Mouse (Mus musculus) embryonic facial prominence, embryonic 11.5 days (tissue): ENCODE data around the gene 9930021J03Rik. TPM values are rescaled to one million over a fixed set of nuclear protein-coding genes. Genes with fewer than 3 reads are reported as not detected.
A peak's percentile ranks its signal among the peaks of the same experiment; 100 is the strongest.

Source experiments
- ATAC-seq: fragments of 200-750 bp; cut with Nextera tagmentation; replicated peaks from 2 replicates; pipeline ENCODE4 v1.8.0; 2017; ENCODE audit warnings: low read depth; ENCODE audit not compliant: insufficient number of reproducible peaks, low FRiP score, low TSS enrichment
- DNase-seq: peaks from one replicate; pipeline ENCODE4 v3.0.0-alpha.2; 2015; ENCODE audit warnings: low spot score
- H3K27ac ChIP-seq: fragments of 300-500 bp; sonication (generic); replicated peaks from 2 replicates; pipeline ENCODE4 v1.5.1; 2014; ENCODE audit warnings: mild to moderate bottlenecking, low read depth, low read length, control low read depth
- H3K27me3 ChIP-seq: fragments of 300-500 bp; sonication (generic); 2 replicates; pipeline ENCODE4 v1.6.1; 2014; ENCODE audit warnings: mild to moderate bottlenecking, low read length, moderate library complexity, mixed read lengths; ENCODE audit not compliant: control insufficient read depth, insufficient read depth
- H3K36me3 ChIP-seq: fragments of 300-500 bp; sonication (generic); replicated peaks from 2 replicates; pipeline ENCODE4 v1.6.1; 2014; ENCODE audit warnings: low read depth, mild to moderate bottlenecking, low read length, moderate library complexity, mixed read lengths; ENCODE audit not compliant: control insufficient read depth, insufficient read depth
- H3K4me1 ChIP-seq: fragments of 300-500 bp; sonication (generic); 2 replicates; pipeline ENCODE4 v1.6.1; 2014; ENCODE audit warnings: low read length, mixed read lengths; ENCODE audit not compliant: control insufficient read depth, insufficient read depth
- H3K4me2 ChIP-seq: fragments of 300-500 bp; sonication (generic); 2 replicates; pipeline ENCODE4 v1.6.1; 2014; ENCODE audit warnings: low read depth, mild to moderate bottlenecking, control low read depth, low read length, moderate library complexity
- H3K4me3 ChIP-seq: fragments of 300-500 bp; sonication (generic); 2 replicates; pipeline ENCODE4 v1.5.1; 2014; ENCODE audit warnings: low read depth, low read length, control low read depth
- H3K9ac ChIP-seq: fragments of 300-500 bp; sonication (generic); replicated peaks from 2 replicates; pipeline ENCODE4 v1.6.1; 2014; ENCODE audit warnings: mild to moderate bottlenecking, control low read depth, low read length
- H3K9me3 ChIP-seq: fragments of 300-500 bp; sonication (generic); replicated peaks from 2 replicates; pipeline ENCODE4 v1.6.1; 2016; ENCODE audit warnings: mild to moderate bottlenecking, low read length, inconsistent platforms, mixed read lengths; ENCODE audit not compliant: control insufficient read depth
- whole genome bisulfite sequencing: fragments of 180-500 bp; shearing (Covaris S2); extraction: QIAGEN DNeasy Blood & Tissue Kit; methylation state at CpG from one replicate; pipeline ENCODE4 v1.1.7; 2014; 5-methylcytosine and 5-hydroxymethylcytosine counted together
- polyA plus RNA-seq: library from polyadenylated mRNA; unstranded; fragments of >200 nt; fragmentation: Nextera tagmentation; extraction: Ambion mirVana; gene quantifications from 2 replicates; pipeline ENCODE4 v1.2.1, GENCODE M21; 2014

Gene 9930021J03Rik
- polyA plus RNA-seq, 1 experiment from 2014 or later = 9.4 TPM

GRCm38 (mm10) chr19:29704436-29704835 lies 101.4 kb downstream of the 9930021J03Rik start:
- Histone ChIP-seq H3K4me2 (no peak overlapping the region), H3K27me3 (no peaks in the 10 kb centered on the region), H3K9ac (no peak overlapping the region), H3K36me3 (no peaks in the 10 kb centered on the region), H3K9me3 (no peaks in the 10 kb centered on the region), H3K4me1 (no peaks in the 10 kb centered on the region), H3K4me3 (no peak overlapping the region), H3K27ac (no peak overlapping the region)
- no peak for DNase-seq
- no peak for ATAC-seq
- WGBS = 94% methylated on average over 13 of the region's 13 CpGs

GRCm38 (mm10) chr19:29701707-29702106 lies 104.1 kb downstream of the 9930021J03Rik start:
- H3K27ac ChIP-seq = no peak overlapping the region
- H3K9ac ChIP-seq = no peak overlapping the region
- H3K4me2 ChIP-seq = no peak overlapping the region
- ATAC-seq (no peak), DNase-seq (no peak)
- no peaks in the 10 kb centered on the region for H3K4me1 ChIP-seq
- no peaks in the 10 kb centered on the region for H3K36me3 ChIP-seq
- H3K9me3 ChIP-seq = no peaks in the 10 kb centered on the region
- H3K27me3 ChIP-seq = no peaks in the 10 kb centered on the region
- no peak overlapping the region for H3K4me3 ChIP-seq
- 73% methylated on average over 4 of the region's 4 CpGs for WGBS

GRCm38 (mm10) chr19:29697245-29697874 lies 108.4 kb downstream of the 9930021J03Rik start, which contains the start of gene Mlana:
TSS of gene Mlana (plus strand) at chr19:29697824.
- ATAC-seq (no peak), DNase-seq (no peak)
- Histone ChIP-seq H3K4me3 (no peak within 1 kb of the TSS), H3K36me3 (no peaks in the 10 kb centered on the region), H3K4me2 (no peak within 1 kb of the TSS), H3K9me3 (no peaks in the 10 kb centered on the region), H3K27ac (no peak within 1 kb of the TSS), H3K27me3 (no peaks in the 10 kb centered on the region), H3K4me1 (no peaks in the 10 kb centered on the region), H3K9ac (no peak within 1 kb of the TSS)
- WGBS = 54% methylated on average over 3 of the region's 3 CpGs

GRCm38 (mm10) chr19:29696840-29697239 lies 108.9 kb downstream of the 9930021J03Rik start:
- Histone ChIP-seq H3K27me3 (no peaks in the 10 kb centered on the region), H3K4me3 (no peak overlapping the region), H3K27ac (no peak overlapping the region), H3K36me3 (no peaks in the 10 kb centered on the region), H3K4me2 (no peak overlapping the region), H3K9ac (no peak overlapping the region), H3K9me3 (no peaks in the 10 kb centered on the region), H3K4me1 (no peaks in the 10 kb centered on the region)
- DNase-seq (no peak), ATAC-seq (no peak)

GRCm38 (mm10) chr19:29696309-29696708 lies 109.5 kb downstream of the 9930021J03Rik start:
- no peak overlapping the region for H3K4me3 ChIP-seq
- WGBS = 95% methylated on average over 4 of the region's 4 CpGs
- H3K4me2 ChIP-seq = no peak overlapping the region
- H3K9ac ChIP-seq = no peak overlapping the region
- no peak overlapping the region for H3K27ac ChIP-seq
- no peaks in the 10 kb centered on the region for H3K4me1 ChIP-seq
- ATAC-seq (no peak), DNase-seq (no peak)
- no peaks in the 10 kb centered on the region for H3K9me3 ChIP-seq
- H3K36me3 ChIP-seq = no peaks in the 10 kb centered on the region
- H3K27me3 ChIP-seq = no peaks in the 10 kb centered on the region

GRCm38 (mm10) chr19:29695071-29695470 lies 110.7 kb downstream of the 9930021J03Rik start:
- no peaks in the 10 kb centered on the region for H3K4me1 ChIP-seq
- 86% methylated on average over 10 of the region's 10 CpGs for WGBS
- H3K4me3 ChIP-seq = no peak overlapping the region
- ATAC-seq = no peak
- H3K4me2 ChIP-seq = no peak overlapping the region
- no peak for DNase-seq
- no peaks in the 10 kb centered on the region for H3K36me3 ChIP-seq
- no peaks in the 10 kb centered on the region for H3K9me3 ChIP-seq
- H3K27ac ChIP-seq = no peak overlapping the region
- H3K27me3 ChIP-seq = no peaks in the 10 kb centered on the region
- H3K9ac ChIP-seq = no peak overlapping the region

GRCm38 (mm10) chr19:29683844-29684540 lies 121.8 kb downstream of the 9930021J03Rik start:
- no peaks in the 10 kb centered on the region for H3K27me3 ChIP-seq
- no peak overlapping the region for H3K9ac ChIP-seq
- no peaks in the 10 kb centered on the region for H3K36me3 ChIP-seq
- 50% methylated on average over 16 of the region's 16 CpGs for WGBS
- H3K27ac ChIP-seq = no peak overlapping the region
- no peaks in the 10 kb centered on the region for H3K9me3 ChIP-seq
- DNase-seq (peak; percentile 86), ATAC-seq (no peak)
- H3K4me2 ChIP-seq = no peak overlapping the region
- no peaks in the 10 kb centered on the region for H3K4me1 ChIP-seq
- H3K4me3 ChIP-seq = no peak overlapping the region
